In genomic region chr5:122191269-122192063, GRCm38 (mm10) we compare ENCODE assay signal across 17 mouse cellular contexts. TPM values are rescaled to one million over a fixed set of nuclear protein-coding genes. Genes with fewer than 3 reads are reported as not detected.
DNase-seq lines count a peak whose midpoint lies in the region; ATAC-seq and TF ChIP-seq lines count a peak whose summit lies in the region.
"Had no signal": no experiment of that assay in that cellular context is flagged by ENCODE, and none has a peak within 500 bp of the region (broad histone marks: within the 10 kb centered on the region; RNA-seq: fewer than 3 reads in every experiment).

No protein-coding gene starts in this region.

- WGBS in intestine, postnatal 0 days = 56% methylated on average over 12 of the region's 12 CpGs
- 62% methylated on average over 12 of the region's 12 CpGs for WGBS in intestine, embryonic 16.5 days
- WGBS in kidney, postnatal 0 days = 48% methylated on average over 12 of the region's 12 CpGs

- no peak overlapping the region for H3K4me3 ChIP-seq in intestine, postnatal 0 days (ENCODE audit: low read depth, low read length)
- H3K4me3 ChIP-seq in intestine, embryonic 16.5 days (ENCODE audit: low read length) = no peak overlapping the region
- no peak overlapping the region for H3K4me3 ChIP-seq in kidney, postnatal 0 days (replicated peaks; ENCODE audit: low read depth, low read length)
- H3K4me3 ChIP-seq: limb, embryonic 12.5 days; megakaryocyte, embryonic 14.5 days; midbrain, embryonic 15.5 days had no signal

- TF ChIP-seq CTCF in intestine, postnatal 0 days (IDR thresholded peaks at IDR 0.05; ENCODE audit: low read depth) = no peak
- no peak for TF ChIP-seq CTCF in kidney, postnatal 0 days (IDR thresholded peaks at IDR 0.05; ENCODE audit: low read depth)

- no peak overlapping the region for H3K27ac ChIP-seq in intestine, postnatal 0 days (ENCODE audit: low read depth, low read length)
- H3K27ac ChIP-seq in intestine, embryonic 16.5 days (ENCODE audit: low read length) = no peak overlapping the region
- H3K27ac ChIP-seq in kidney, postnatal 0 days = peak overlapping the region; percentile 61
- H3K27ac ChIP-seq: limb, embryonic 12.5 days; liver, embryonic 14.5 days; midbrain, embryonic 15.5 days had no signal

- ATAC-seq in intestine, postnatal 0 days = 0 out of 2 replicates have a peak, but pooled peaks have one; percentile 47
- ATAC-seq in intestine, embryonic 16.5 days = no peak
- ATAC-seq in kidney, postnatal 0 days (replicated peaks; ENCODE audit: low FRiP score, low read depth) = peak; percentile 86
- ATAC-seq in erythroblast, adult 5-6 weeks (replicated peaks; ENCODE audit: low FRiP score, poor library complexity, severe bottlenecking) = no peak
- ATAC-seq: midbrain, embryonic 15.5 days had no signal

- no peaks in the 10 kb centered on the region for H3K4me1 ChIP-seq in intestine, postnatal 0 days (replicated peaks; ENCODE audit: control insufficient read depth, insufficient read depth, low read length)
- no peaks in the 10 kb centered on the region for H3K4me1 ChIP-seq in intestine, embryonic 16.5 days (ENCODE audit: control insufficient read depth, insufficient read depth, low read length)
- H3K4me1 ChIP-seq in kidney, postnatal 0 days (replicated peaks; ENCODE audit: insufficient read depth, low read length) = no peaks in the 10 kb centered on the region
- H3K4me1 ChIP-seq: limb, embryonic 12.5 days; megakaryocyte, embryonic 14.5 days; midbrain, embryonic 15.5 days had no signal

- H3K27me3 ChIP-seq in intestine, postnatal 0 days (replicated peaks; ENCODE audit: control insufficient read depth, insufficient read depth, low read length) = no peaks in the 10 kb centered on the region
- H3K27me3 ChIP-seq in intestine, embryonic 16.5 days (replicated peaks; ENCODE audit: control insufficient read depth, insufficient read depth, low read length) = no peaks in the 10 kb centered on the region
- no peaks in the 10 kb centered on the region for H3K27me3 ChIP-seq in kidney, postnatal 0 days (ENCODE audit: insufficient read depth, low read length)
- H3K27me3 ChIP-seq: limb, embryonic 12.5 days; midbrain, embryonic 15.5 days had no signal

- peak; percentile 73 for DNase-seq in kidney, adult 11 months
- DNase-seq in kidney, postnatal 0 days (ENCODE audit: low spot score) = peak; percentile 22
- peak; percentile 79 for DNase-seq in yolk sac, embryonic 10.5 days (ENCODE audit: low spot score)
- no peak for DNase-seq in embryo, embryonic 10.5 days (ENCODE audit: low spot score)
- no peak for DNase-seq in thymus, postnatal 14 days
- DNase-seq: cerebellum, postnatal 36 days; gastrocnemius, postnatal 14 days; right cerebral cortex, postnatal 4 days had no signal

- no peak overlapping the region for H3K9ac ChIP-seq in intestine, postnatal 0 days (ENCODE audit: low read depth, low read length)
- no peak overlapping the region for H3K9ac ChIP-seq in intestine, embryonic 16.5 days (ENCODE audit: low read depth, low read length)
- no peak overlapping the region for H3K9ac ChIP-seq in kidney, postnatal 0 days (ENCODE audit: low read depth, low read length)
- H3K9ac ChIP-seq: limb, embryonic 12.5 days; liver, embryonic 14.5 days; midbrain, embryonic 15.5 days had no signal

- H3K9me3 ChIP-seq in intestine, postnatal 0 days (ENCODE audit: control insufficient read depth) = no peaks in the 10 kb centered on the region
- H3K9me3 ChIP-seq in intestine, embryonic 16.5 days (ENCODE audit: control insufficient read depth, low read length) = no peaks in the 10 kb centered on the region
- H3K9me3 ChIP-seq in kidney, postnatal 0 days (replicated peaks; ENCODE audit: low read length) = no peaks in the 10 kb centered on the region
- H3K9me3 ChIP-seq: limb, embryonic 12.5 days; midbrain, embryonic 15.5 days had no signal

- no peak overlapping the region for H3K4me2 ChIP-seq in intestine, postnatal 0 days (replicated peaks; ENCODE audit: low read depth)
- H3K4me2 ChIP-seq in intestine, embryonic 16.5 days (ENCODE audit: low read depth, low read length) = no peak overlapping the region
- H3K4me2 ChIP-seq in kidney, postnatal 0 days (ENCODE audit: low read length) = no peak overlapping the region
- H3K4me2 ChIP-seq: limb, embryonic 12.5 days; midbrain, embryonic 15.5 days had no signal

- no peaks in the 10 kb centered on the region for H3K36me3 ChIP-seq in intestine, postnatal 0 days (ENCODE audit: control insufficient read depth, insufficient read depth)
- H3K36me3 ChIP-seq in intestine, embryonic 16.5 days (ENCODE audit: control insufficient read depth, insufficient read depth, low read length) = no peaks in the 10 kb centered on the region
- no peaks in the 10 kb centered on the region for H3K36me3 ChIP-seq in kidney, postnatal 0 days (ENCODE audit: insufficient read depth, low read length)
- H3K36me3 ChIP-seq: limb, embryonic 12.5 days; midbrain, embryonic 15.5 days had no signal

RNA-seq across cellular contexts. Expression of gene Hvcn1, which starts 15.1 kb away (rescaled TPM):
- polyA plus RNA-seq in intestine, postnatal 0 days (2015; fragmentation: Nextera tagmentation; extraction: Ambion mirVana) = 3.6 TPM in 2 replicates
- polyA plus RNA-seq in intestine, embryonic 16.5 days (2015; fragmentation: Nextera tagmentation; extraction: Ambion mirVana) = 5.6 and 5.7 TPM in 2 replicates
- 12.2 and 13.5 TPM in 2 replicates for polyA plus RNA-seq in kidney, postnatal 0 days (2015; fragmentation: Nextera tagmentation; extraction: Ambion mirVana)
- total RNA-seq in erythroblast, adult 5-6 weeks (2015; ENCODE audit: low replicate concordance) = 25.4 and 25.9 TPM in 2 replicates
- 18.5 and 37.0 TPM in 2 replicates for total RNA-seq in erythroblast, adult 5-6 weeks (2017; ENCODE audit: low replicate concordance)

RNA-seq across cellular contexts. Expression of gene Ppp1cc, which starts 33.4 kb away (rescaled TPM):
- polyA plus RNA-seq in intestine, postnatal 0 days (2015; fragmentation: Nextera tagmentation; extraction: Ambion mirVana) = 138 and 144 TPM in 2 replicates
- 213 and 215 TPM in 2 replicates for polyA plus RNA-seq in intestine, embryonic 16.5 days (2015; fragmentation: Nextera tagmentation; extraction: Ambion mirVana)
- 203 and 220 TPM in 2 replicates for polyA plus RNA-seq in kidney, postnatal 0 days (2015; fragmentation: Nextera tagmentation; extraction: Ambion mirVana)
- 141 and 170 TPM in 2 replicates for total RNA-seq in erythroblast, adult 5-6 weeks (2015; ENCODE audit: low replicate concordance)
- total RNA-seq in erythroblast, adult 5-6 weeks (2017; ENCODE audit: low replicate concordance) = 94.2 and 102 TPM in 2 replicates

RNA-seq across cellular contexts. Expression of gene Ccdc63, which starts 50.8 kb away (rescaled TPM):
- polyA plus RNA-seq in intestine, postnatal 0 days (2015; fragmentation: Nextera tagmentation; extraction: Ambion mirVana) = not detected in 2 replicates
- polyA plus RNA-seq in intestine, embryonic 16.5 days (2015; fragmentation: Nextera tagmentation; extraction: Ambion mirVana) = not detected in 2 replicates
- not detected in 2 replicates for polyA plus RNA-seq in kidney, postnatal 0 days (2015; fragmentation: Nextera tagmentation; extraction: Ambion mirVana)
- total RNA-seq in erythroblast, adult 5-6 weeks (2015; ENCODE audit: low replicate concordance) = not detected in 2 replicates
- 4.0 TPM in 1 of 2 replicates, not detected in the other for total RNA-seq in erythroblast, adult 5-6 weeks (2017; ENCODE audit: low replicate concordance)
- total RNA-seq: gastrocnemius, postnatal 14 days had no signal
- polyA plus RNA-seq: embryonic facial prominence, embryonic 11.5 days; hindbrain, embryonic 11.5 days; limb, embryonic 12.5 days; midbrain, embryonic 15.5 days had no signal

Comparison
In these comparisons a context has a peak if more than half of its experiments do, and no peak if none do; other contexts are left out.
1. ATAC-seq: peak in intestine, postnatal 0 days (single experiment) and kidney, postnatal 0 days (single experiment); none in intestine, embryonic 16.5 days (single experiment) and erythroblast, adult 5-6 weeks (single experiment).
2. DNase-seq: peak in kidney, adult 11 months (single experiment), kidney, postnatal 0 days (single experiment) and yolk sac, embryonic 10.5 days (single experiment); none in embryo, embryonic 10.5 days (single experiment) and thymus, postnatal 14 days (single experiment).